Mouse (Mus musculus): ENCODE measurements around the gene 4930404N11Rik.

DNA sequence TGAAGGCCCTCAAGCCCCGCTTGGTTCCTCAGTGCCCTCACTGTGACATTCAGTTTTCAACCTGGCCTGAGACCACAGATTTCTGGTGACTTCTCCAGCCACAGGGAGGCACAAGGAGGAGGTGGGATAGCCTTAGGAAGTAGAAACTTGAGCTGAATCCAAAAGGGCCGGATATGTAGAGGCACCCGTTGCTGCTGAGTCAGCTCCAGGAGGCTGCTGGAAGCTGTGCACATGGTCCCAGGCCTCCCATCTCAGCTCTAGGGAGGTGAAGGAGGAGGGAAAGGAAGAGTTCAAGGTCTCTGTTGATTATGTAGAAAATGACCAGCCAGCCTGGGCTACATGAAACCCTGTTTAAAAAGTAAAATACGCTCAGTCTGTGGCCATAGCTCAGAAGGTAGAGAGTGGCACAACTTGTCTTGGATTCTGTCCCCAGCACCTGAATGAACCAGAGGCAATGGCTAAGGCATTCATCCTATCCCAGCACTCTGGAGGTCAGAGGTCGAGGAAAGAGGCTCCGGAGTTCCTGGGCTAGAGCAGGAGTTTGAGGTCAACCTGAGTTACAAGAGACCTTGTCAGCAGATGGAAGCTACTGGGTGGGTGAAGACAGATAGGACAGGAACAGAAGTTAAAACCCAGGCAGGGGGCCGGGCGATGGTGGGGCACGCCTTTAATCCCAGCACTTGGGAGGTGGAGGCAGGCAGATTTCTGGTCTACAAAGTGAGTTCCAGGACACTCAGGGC lies 10.7 kb downstream of the 4930404N11Rik start:
- TF ChIP-seq CTCF (conservative IDR thresholded peaks at IDR 0.05; ENCODE audit: insufficient read depth, insufficient read length, low read depth, low read length), result no peak
- no peak for TF ChIP-seq POLR2A (IDR thresholded peaks at IDR 0.05; ENCODE audit: low read depth, low read length)

Data from kidney, adult 2 months (tissue).